Mouse (Mus musculus) myocyte (in vitro differentiated cells): ENCODE results near the gene Gm17268. TPM values are rescaled to one million over a fixed set of nuclear protein-coding genes. Genes with fewer than 3 reads are reported as not detected.

ENCODE experiments used
- H3K27me3 ChIP-seq: one replicate; pipeline ENCODE4 v1.6.1; 2011; ENCODE audit not compliant: control insufficient read depth, insufficient read depth, insufficient read length
- H3K36me3 ChIP-seq: one replicate; pipeline ENCODE4 v1.6.1; 2011; ENCODE audit not compliant: control insufficient read depth, insufficient read depth
- H3K4me2 ChIP-seq: one replicate; pipeline ENCODE4 v1.6.1; 2011; ENCODE audit warnings: low read depth, control low read depth
- H3K4me3 ChIP-seq: one replicate; pipeline ENCODE4 v1.5.1; 2011; ENCODE audit warnings: mild to moderate bottlenecking, control low read depth, moderate library complexity
- H3K79me2 ChIP-seq: one replicate; pipeline ENCODE4 v1.6.1; 2011; ENCODE audit not compliant: control insufficient read depth, insufficient read depth
- H3ac ChIP-seq: one replicate; pipeline ENCODE4 v1.6.1; 2011; ENCODE audit not compliant: control insufficient read depth, insufficient read length
- CEBPB ChIP-seq: IDR thresholded peaks from 2 replicates; pipeline ENCODE4 v1.6.1; 2011; ENCODE audit warnings: mild to moderate bottlenecking, moderate library complexity; ENCODE audit not compliant: poor library complexity, insufficient read depth, severe bottlenecking
- E2F4 ChIP-seq: IDR thresholded peaks from one replicate; pipeline ENCODE4 v1.6.1; 2011; ENCODE audit warnings: mild to moderate bottlenecking, control low read depth, moderate library complexity; ENCODE audit not compliant: insufficient read depth
- MAX ChIP-seq: IDR thresholded peaks from one replicate; pipeline ENCODE4 v1.6.1; 2011; ENCODE audit warnings: low read depth, mild to moderate bottlenecking, control low read depth
- MYOD1 ChIP-seq, 3 experiments: IDR thresholded peaks; one replicate each; pipeline ENCODE4 v1.6.1; 2011; ENCODE audit warnings: control low read depth in 2 of 3, low read depth in 2 of 3, mild to moderate bottlenecking in 2 of 3, moderate library complexity in 1 of 3; ENCODE audit not compliant: insufficient read length in 2 of 3, control insufficient read depth in 1 of 3
- MYOG ChIP-seq, 3 experiments: IDR thresholded peaks; one replicate each; pipeline ENCODE4 v1.6.1; 2011; ENCODE audit warnings: control low read depth in 2 of 3, low read depth in 2 of 3, mild to moderate bottlenecking in 2 of 3; ENCODE audit not compliant: insufficient read length in 2 of 3, control insufficient read depth in 1 of 3, insufficient read depth in 1 of 3
- POLR2A ChIP-seq: IDR thresholded peaks from one replicate; pipeline ENCODE4 v1.6.1; 2011; ENCODE audit warnings: low read depth, mild to moderate bottlenecking, control low read depth, moderate library complexity; ENCODE audit not compliant: insufficient read length
- POLR2AphosphoS2 ChIP-seq: IDR thresholded peaks from one replicate; pipeline ENCODE4 v1.6.1; 2011; ENCODE audit warnings: low read depth, control low read depth; ENCODE audit not compliant: insufficient read length
- REST ChIP-seq: IDR thresholded peaks from one replicate; pipeline ENCODE4 v1.6.1; 2011; ENCODE audit warnings: mild to moderate bottlenecking, control low read depth, moderate library complexity; ENCODE audit not compliant: insufficient read depth, insufficient read length
- SRF ChIP-seq: IDR thresholded peaks from one replicate; pipeline ENCODE4 v1.6.1; 2011; ENCODE audit warnings: low read depth; ENCODE audit not compliant: control insufficient read depth, insufficient read length
- TCF12 ChIP-seq: IDR thresholded peaks from one replicate; pipeline ENCODE4 v1.6.1; 2011; ENCODE audit warnings: mild to moderate bottlenecking, control low read depth; ENCODE audit not compliant: poor library complexity, insufficient read depth, severe bottlenecking
- TCF3 ChIP-seq: IDR thresholded peaks from one replicate; pipeline ENCODE4 v1.6.1; 2011; ENCODE audit warnings: low read depth, control low read depth; ENCODE audit not compliant: insufficient read length
- USF1 ChIP-seq: IDR thresholded peaks from one replicate; pipeline ENCODE4 v1.6.1; 2011; ENCODE audit warnings: low read depth, mild to moderate bottlenecking, control low read depth, moderate library complexity
- polyA plus RNA-seq: library from polyadenylated mRNA; unstranded; fragments of >200 nt; fragmentation: generic; extraction: Trizol; gene quantifications from one replicate; pipeline ENCODE4 v1.2.1, GENCODE M21; 2012; ENCODE audit warnings: missing spikeins

Gene Gm17268
- polyA plus RNA-seq, 1 experiment = not detected

- Histone ChIP-seq H3K27me3 (no peaks in the 10 kb centered on the region), H3K4me3 (no peak overlapping the region), H3K4me2 (no peak overlapping the region), H3K79me2 (no peaks in the 10 kb centered on the region), H3ac (no peak overlapping the region), H3K36me3 (no peaks in the 10 kb centered on the region)
- TF ChIP-seq CEBPB = no peak
- TF ChIP-seq POLR2A = no peak
- no peak for TF ChIP-seq REST
- TF ChIP-seq SRF = no peak
- no peak for TF ChIP-seq MAX
- no peak for TF ChIP-seq TCF12
Measured at GRCm38 (mm10) chr11:82022504-82023056, 15.8 kb downstream of the Gm17268 start.

GRCm38 (mm10) chr11:82021406-82021805 lies 17.0 kb downstream of the Gm17268 start:
- Histone ChIP-seq H3K4me3 (no peak overlapping the region), H3K4me2 (no peak overlapping the region), H3K36me3 (no peaks in the 10 kb centered on the region), H3ac (no peak overlapping the region), H3K27me3 (no peaks in the 10 kb centered on the region), H3K79me2 (no peaks in the 10 kb centered on the region)
- no peak for TF ChIP-seq TCF3
- TF ChIP-seq POLR2AphosphoS2 = no peak
- TF ChIP-seq POLR2A = no peak
- TF ChIP-seq MAX = no peak
- TF ChIP-seq SRF = no peak
- TF ChIP-seq MYOD1 (IDR thresholded peaks at IDR 0.05; ENCODE audit: control insufficient read depth in 1 of 3, insufficient read length in 2 of 3, low read depth in 2 of 3) = no peak
- no peak for TF ChIP-seq TCF12
- no peak for TF ChIP-seq REST
- no peak for TF ChIP-seq USF1
- no peak for TF ChIP-seq MYOG (IDR thresholded peaks at IDR 0.05; ENCODE audit: control insufficient read depth in 1 of 3, insufficient read depth in 1 of 3, insufficient read length in 2 of 3, low read depth in 2 of 3)
- TF ChIP-seq CEBPB = no peak
- no peak for TF ChIP-seq E2F4

- no peaks in the 10 kb centered on the region for H3K79me2 ChIP-seq
- H3K4me2 ChIP-seq = no peak overlapping the region
- no peaks in the 10 kb centered on the region for H3K27me3 ChIP-seq
- H3ac ChIP-seq = no peak overlapping the region
- TF ChIP-seq CEBPB = no peak
- TF ChIP-seq E2F4 = no peak
- TF ChIP-seq SRF = no peak
- TF ChIP-seq MYOD1 (IDR thresholded peaks at IDR 0.05; ENCODE audit: control insufficient read depth in 1 of 3, insufficient read length in 2 of 3, low read depth in 2 of 3) = peak in 1 of 3 experiments; percentile 10
- TF ChIP-seq POLR2AphosphoS2 = no peak
- no peak overlapping the region for H3K4me3 ChIP-seq
- no peaks in the 10 kb centered on the region for H3K36me3 ChIP-seq
Measured at GRCm38 (mm10) chr11:82019793-82020192, 18.6 kb downstream of the Gm17268 start.

GRCm38 (mm10) chr11:82019389-82019788 lies 19.0 kb downstream of the Gm17268 start:
- H3K27me3 ChIP-seq = no peaks in the 10 kb centered on the region
- H3ac ChIP-seq = no peak overlapping the region
- no peak overlapping the region for H3K4me3 ChIP-seq
- no peak for TF ChIP-seq POLR2AphosphoS2
- TF ChIP-seq USF1 = no peak
- TF ChIP-seq SRF = no peak
- no peak for TF ChIP-seq POLR2A
- no peak for TF ChIP-seq MAX
- H3K79me2 ChIP-seq = no peaks in the 10 kb centered on the region
- no peaks in the 10 kb centered on the region for H3K36me3 ChIP-seq
- no peak overlapping the region for H3K4me2 ChIP-seq

- Histone ChIP-seq H3K27me3 (no peaks in the 10 kb centered on the region), H3K36me3 (no peaks in the 10 kb centered on the region), H3K4me2 (no peak overlapping the region), H3K4me3 (no peak overlapping the region), H3ac (no peak overlapping the region), H3K79me2 (no peaks in the 10 kb centered on the region)
- TF ChIP-seq MYOD1 (IDR thresholded peaks at IDR 0.05; ENCODE audit: control insufficient read depth in 1 of 3, insufficient read length in 2 of 3, low read depth in 2 of 3) (no peak), E2F4 (no peak), TCF3 (no peak), REST (no peak), SRF (no peak), MAX (no peak), CEBPB (no peak), POLR2AphosphoS2 (no peak)
Measured at GRCm38 (mm10) chr11:82016181-82016780, 22.1 kb downstream of the Gm17268 start.

GRCm38 (mm10) chr11:82015066-82015465 lies 23.3 kb downstream of the Gm17268 start:
- no peak overlapping the region for H3K4me2 ChIP-seq
- H3K36me3 ChIP-seq = no peaks in the 10 kb centered on the region
- no peaks in the 10 kb centered on the region for H3K27me3 ChIP-seq
- no peaks in the 10 kb centered on the region for H3K79me2 ChIP-seq
- no peak overlapping the region for H3K4me3 ChIP-seq
- TF ChIP-seq USF1 (no peak), POLR2AphosphoS2 (no peak), CEBPB (peak; percentile 59; the same call in 1 of the 2 replicates)
- H3ac ChIP-seq = no peak overlapping the region
